Mouse (Mus musculus): ENCODE results near the gene Cd3g. TPM values are rescaled to one million over a fixed set of nuclear protein-coding genes. Genes with fewer than 3 reads are reported as not detected.
A peak's percentile ranks its signal among the peaks of the same experiment; 100 is the strongest.

Gene Cd3g
- polyA plus RNA-seq, 1 experiment from 2014 or later, result not detected

- no peaks in the 10 kb centered on the region for H3K9me3 ChIP-seq (replicated peaks; ENCODE audit: control insufficient read depth, low read length)
- H3K9ac ChIP-seq (ENCODE audit: low read depth, low read length), result peak overlapping the region; percentile 72
- H3K4me3 ChIP-seq (ENCODE audit: low read depth, low read length), result peak overlapping the region; percentile 92
- H3K36me3 ChIP-seq (ENCODE audit: control insufficient read depth, insufficient read depth, low read length), result no peaks in the 10 kb centered on the region
- peak overlapping the region; percentile 94 for H3K4me2 ChIP-seq
- 0 out of 2 replicates have a peak overlapping the region, but pooled peaks have one; percentile 10 for H3K27ac ChIP-seq (ENCODE audit: low read depth, low read length)
- H3K27me3 ChIP-seq (ENCODE audit: control insufficient read depth, insufficient read depth, low read length), result peaks cover 3% of the 10 kb centered on the region; the same call in 1 of the 2 replicates
- H3K4me1 ChIP-seq (ENCODE audit: control insufficient read depth, insufficient read depth, low read length), result peaks cover 6% of the 10 kb centered on the region
- WGBS (ENCODE audit: insufficient replicate concordance), result 16% methylated on average over 10 of the region's 10 CpGs
- peak; percentile 18; the same call in 1 of the 2 replicates for ATAC-seq (replicated peaks; ENCODE audit: insufficient number of reproducible peaks, low FRiP score, low TSS enrichment)
Observed at GRCm38 (mm10) chr9:44965833-44966466, 14.3 kb downstream of the Cd3g start.

DNA sequence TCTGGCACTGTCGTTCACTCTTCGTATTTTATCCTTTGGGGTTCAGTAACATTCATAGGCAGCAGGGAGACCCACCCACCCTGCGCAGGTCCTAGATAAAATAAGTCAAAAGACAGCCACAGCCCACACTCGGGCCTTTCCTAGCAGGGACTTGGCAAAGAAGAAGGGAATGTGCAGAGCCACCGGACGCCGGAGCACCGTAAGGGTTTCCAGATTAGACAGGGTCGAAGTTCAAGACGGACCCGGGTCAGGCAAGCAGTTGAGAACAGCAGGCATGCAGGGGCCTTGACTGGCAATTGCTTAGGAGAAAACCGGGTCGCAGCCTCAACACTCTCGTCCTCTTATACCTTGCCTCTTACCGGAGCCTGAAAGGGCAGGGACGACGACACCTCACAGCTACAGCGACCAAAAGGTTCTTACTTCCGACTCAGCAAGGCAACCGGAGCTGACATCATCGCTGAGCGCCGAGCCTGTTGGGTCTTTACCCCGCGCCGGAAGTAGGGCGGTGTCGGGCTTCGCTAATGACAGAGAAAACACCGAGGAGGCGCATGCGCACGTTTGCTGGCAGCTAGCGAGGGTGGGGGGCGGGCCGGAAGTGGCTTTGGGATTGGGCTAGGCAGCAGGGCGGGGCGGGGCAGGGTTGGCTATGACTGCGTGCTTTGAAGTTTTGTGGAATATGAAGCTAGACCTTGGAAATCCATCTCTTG is 15.0 kb downstream of the Cd3g start, which contains the start of gene Ube4a:
TSS of gene Ube4a (minus strand) at position 475 of the 707 bp plus-strand sequence.
- peak within 1 kb of the TSS; percentile 92 for H3K4me3 ChIP-seq (ENCODE audit: low read depth, low read length)
- H3K4me2 ChIP-seq, result peak within 1 kb of the TSS; percentile 94
- peak; percentile 92 for ATAC-seq (replicated peaks; ENCODE audit: insufficient number of reproducible peaks, low FRiP score, low TSS enrichment)
- H3K9ac ChIP-seq (ENCODE audit: low read depth, low read length), result peak within 1 kb of the TSS; percentile 88
- H3K27me3 ChIP-seq (ENCODE audit: control insufficient read depth, insufficient read depth, low read length), result peaks cover under 1% of the 10 kb centered on the region; the same call in 1 of the 2 replicates
- H3K27ac ChIP-seq (ENCODE audit: low read depth, low read length), result peak within 1 kb of the TSS; percentile 54; the same call in 1 of the 2 replicates
- no peaks in the 10 kb centered on the region for H3K9me3 ChIP-seq (replicated peaks; ENCODE audit: control insufficient read depth, low read length)
- peaks cover 6% of the 10 kb centered on the region for H3K4me1 ChIP-seq (ENCODE audit: control insufficient read depth, insufficient read depth, low read length)
- WGBS (ENCODE audit: insufficient replicate concordance), result under 1% methylated on average over 39 of the region's 39 CpGs
- no peaks in the 10 kb centered on the region for H3K36me3 ChIP-seq (ENCODE audit: control insufficient read depth, insufficient read depth, low read length)

- Histone ChIP-seq H3K9ac (ENCODE audit: low read depth, low read length) (no peak overlapping the region), H3K4me1 (ENCODE audit: control insufficient read depth, insufficient read depth, low read length) (no peaks in the 10 kb centered on the region), H3K27ac (ENCODE audit: low read depth, low read length) (no peak overlapping the region), H3K27me3 (ENCODE audit: control insufficient read depth, insufficient read depth, low read length) (no peaks in the 10 kb centered on the region), H3K36me3 (ENCODE audit: control insufficient read depth, insufficient read depth, low read length) (peaks cover 19% of the 10 kb centered on the region), H3K4me3 (ENCODE audit: low read depth, low read length) (no peak overlapping the region), H3K9me3 (replicated peaks; ENCODE audit: control insufficient read depth, low read length) (no peaks in the 10 kb centered on the region), H3K4me2 (no peak overlapping the region)
- ATAC-seq (replicated peaks; ENCODE audit: insufficient number of reproducible peaks, low FRiP score, low TSS enrichment), result no peak
- WGBS (ENCODE audit: insufficient replicate concordance), result 85% methylated on average over 3 of the region's 3 CpGs
Observed at GRCm38 (mm10) chr9:44954432-44954831, 25.8 kb downstream of the Cd3g start.

DNA sequence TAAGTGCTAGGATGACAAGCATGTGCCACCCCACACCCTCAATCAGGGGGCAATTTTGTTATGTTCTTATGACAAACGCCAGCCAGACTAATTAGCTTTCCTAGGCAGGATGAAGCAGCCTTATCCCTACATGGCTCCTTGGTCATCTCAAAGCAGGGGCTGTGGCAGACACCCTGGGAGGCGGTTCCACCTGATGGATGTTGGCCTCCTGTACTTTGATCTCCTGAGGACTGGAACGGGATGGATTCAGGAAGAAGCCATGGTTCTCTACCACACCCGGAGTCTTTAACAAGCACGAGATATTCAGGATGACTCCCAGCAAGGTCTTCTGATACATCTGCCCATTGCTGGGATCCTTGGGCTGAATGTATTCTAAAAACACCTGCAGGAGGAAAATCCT is 32.4 kb downstream of the Cd3g start:
- WGBS (ENCODE audit: insufficient replicate concordance), result 85% methylated on average over 5 of the region's 5 CpGs
- Histone ChIP-seq H3K9ac (ENCODE audit: low read depth, low read length) (no peak overlapping the region), H3K27ac (ENCODE audit: low read depth, low read length) (no peak overlapping the region), H3K36me3 (ENCODE audit: control insufficient read depth, insufficient read depth, low read length) (peaks cover 27% of the 10 kb centered on the region), H3K4me1 (ENCODE audit: control insufficient read depth, insufficient read depth, low read length) (no peaks in the 10 kb centered on the region), H3K9me3 (replicated peaks; ENCODE audit: control insufficient read depth, low read length) (no peaks in the 10 kb centered on the region), H3K27me3 (ENCODE audit: control insufficient read depth, insufficient read depth, low read length) (no peaks in the 10 kb centered on the region), H3K4me2 (no peak overlapping the region), H3K4me3 (ENCODE audit: low read depth, low read length) (no peak overlapping the region)
- ATAC-seq (replicated peaks; ENCODE audit: insufficient number of reproducible peaks, low FRiP score, low TSS enrichment), result no peak

GRCm38 (mm10) chr9:44946185-44946695 is 34.0 kb downstream of the Cd3g start:
- no peaks in the 10 kb centered on the region for H3K4me1 ChIP-seq (ENCODE audit: control insufficient read depth, insufficient read depth, low read length)
- no peak overlapping the region for H3K4me3 ChIP-seq (ENCODE audit: low read depth, low read length)
- no peaks in the 10 kb centered on the region for H3K27me3 ChIP-seq (ENCODE audit: control insufficient read depth, insufficient read depth, low read length)
- H3K9me3 ChIP-seq (replicated peaks; ENCODE audit: control insufficient read depth, low read length), result no peaks in the 10 kb centered on the region
- peaks cover 27% of the 10 kb centered on the region for H3K36me3 ChIP-seq (ENCODE audit: control insufficient read depth, insufficient read depth, low read length)
- WGBS (ENCODE audit: insufficient replicate concordance), result 84% methylated on average over 7 of the region's 7 CpGs
- no peak overlapping the region for H3K27ac ChIP-seq (ENCODE audit: low read depth, low read length)
- no peak overlapping the region for H3K9ac ChIP-seq (ENCODE audit: low read depth, low read length)
- ATAC-seq (replicated peaks; ENCODE audit: insufficient number of reproducible peaks, low FRiP score, low TSS enrichment), result no peak
- H3K4me2 ChIP-seq, result no peak overlapping the region

- no peaks in the 10 kb centered on the region for H3K27me3 ChIP-seq (ENCODE audit: control insufficient read depth, insufficient read depth, low read length)
- H3K27ac ChIP-seq (ENCODE audit: low read depth, low read length), result no peak overlapping the region
- 0 out of 2 replicates have a peak, but pooled peaks cover 20% of the 10 kb centered on the region for H3K36me3 ChIP-seq (ENCODE audit: control insufficient read depth, insufficient read depth, low read length)
- no peak overlapping the region for H3K9ac ChIP-seq (ENCODE audit: low read depth, low read length)
- no peaks in the 10 kb centered on the region for H3K9me3 ChIP-seq (replicated peaks; ENCODE audit: control insufficient read depth, low read length)
- H3K4me2 ChIP-seq, result no peak overlapping the region
- no peak for ATAC-seq (replicated peaks; ENCODE audit: insufficient number of reproducible peaks, low FRiP score, low TSS enrichment)
- no peaks in the 10 kb centered on the region for H3K4me1 ChIP-seq (ENCODE audit: control insufficient read depth, insufficient read depth, low read length)
- WGBS (ENCODE audit: insufficient replicate concordance), result 92% methylated on average over 4 of the region's 4 CpGs
- H3K4me3 ChIP-seq (ENCODE audit: low read depth, low read length), result no peak overlapping the region
Observed at GRCm38 (mm10) chr9:44942421-44942820, 37.8 kb downstream of the Cd3g start.

DNA sequence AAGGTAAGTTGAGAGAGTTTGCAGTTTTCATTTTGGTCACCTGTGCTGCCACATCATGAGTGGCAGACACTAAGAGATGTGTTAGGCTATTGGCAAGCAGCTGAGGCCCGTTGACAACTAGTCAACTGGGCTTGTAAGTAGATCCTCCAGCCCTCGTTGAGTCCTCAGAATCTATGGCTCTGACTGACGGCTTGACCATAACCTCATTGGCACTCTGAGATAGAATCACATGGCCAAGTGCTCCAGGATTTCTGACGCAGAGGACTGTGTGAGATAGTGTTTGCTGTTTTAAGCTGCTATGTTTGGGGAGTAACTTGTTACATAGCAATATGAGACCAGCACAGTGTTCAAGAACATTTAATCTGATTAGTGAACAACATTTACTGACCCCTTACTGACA is 38.5 kb downstream of the Cd3g start:
- no peak for ATAC-seq (replicated peaks; ENCODE audit: insufficient number of reproducible peaks, low FRiP score, low TSS enrichment)
- no peak overlapping the region for H3K27ac ChIP-seq (ENCODE audit: low read depth, low read length)
- no peak overlapping the region for H3K4me2 ChIP-seq
- H3K36me3 ChIP-seq (ENCODE audit: control insufficient read depth, insufficient read depth, low read length), result 0 out of 2 replicates have a peak, but pooled peaks cover 16% of the 10 kb centered on the region
- H3K4me3 ChIP-seq (ENCODE audit: low read depth, low read length), result no peak overlapping the region
- 71% methylated on average over 4 of the region's 4 CpGs for WGBS (ENCODE audit: insufficient replicate concordance)
- H3K9ac ChIP-seq (ENCODE audit: low read depth, low read length), result no peak overlapping the region
- H3K9me3 ChIP-seq (replicated peaks; ENCODE audit: control insufficient read depth, low read length), result no peaks in the 10 kb centered on the region
- H3K27me3 ChIP-seq (ENCODE audit: control insufficient read depth, insufficient read depth, low read length), result no peaks in the 10 kb centered on the region
- no peaks in the 10 kb centered on the region for H3K4me1 ChIP-seq (ENCODE audit: control insufficient read depth, insufficient read depth, low read length)

DNA sequence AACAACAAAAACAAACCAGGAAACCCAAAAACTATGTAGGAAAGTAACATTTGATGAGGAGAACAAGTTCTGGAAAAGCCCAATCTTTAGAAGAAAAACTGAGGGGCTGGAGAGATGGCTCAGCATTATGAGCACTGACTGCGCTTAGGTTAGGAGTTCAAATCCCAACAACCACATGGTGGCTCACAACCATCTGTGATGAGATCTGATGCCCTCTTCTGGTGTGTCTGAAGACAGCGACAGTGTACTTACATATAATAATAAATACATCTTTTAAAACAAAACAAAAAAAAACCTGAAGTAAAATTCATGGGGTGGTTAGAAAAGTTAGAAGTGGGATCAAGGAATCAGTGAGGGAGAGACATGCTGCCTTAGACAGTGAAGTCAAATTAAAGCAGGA is 58.7 kb downstream of the Cd3g start:
- H3K9me3 ChIP-seq (replicated peaks; ENCODE audit: control insufficient read depth, low read length), result no peaks in the 10 kb centered on the region
- peak overlapping the region; percentile 90 for H3K27ac ChIP-seq (ENCODE audit: low read depth, low read length)
- H3K9ac ChIP-seq (ENCODE audit: low read depth, low read length), result peak overlapping the region; percentile 99; the same call in 1 of the 2 replicates
- H3K27me3 ChIP-seq (ENCODE audit: control insufficient read depth, insufficient read depth, low read length), result no peaks in the 10 kb centered on the region
- H3K4me2 ChIP-seq, result peak overlapping the region; percentile 65
- peak overlapping the region; percentile 97 for H3K4me3 ChIP-seq (ENCODE audit: low read depth, low read length)
- ATAC-seq (replicated peaks; ENCODE audit: insufficient number of reproducible peaks, low FRiP score, low TSS enrichment), result no peak
- no peaks in the 10 kb centered on the region for H3K36me3 ChIP-seq (ENCODE audit: control insufficient read depth, insufficient read depth, low read length)
- 62% methylated on average over 2 of the region's 2 CpGs for WGBS (ENCODE audit: insufficient replicate concordance)
- H3K4me1 ChIP-seq (ENCODE audit: control insufficient read depth, insufficient read depth, low read length), result peaks cover 8% of the 10 kb centered on the region
